Comparison of ENCODE assay signal across 8 mouse cellular contexts in genomic region chr2:156420694-156421380, GRCm38 (mm10). TPM values are rescaled to one million over a fixed set of nuclear protein-coding genes. Genes with fewer than 3 reads are reported as not detected.
DNase-seq lines count a peak whose midpoint lies in the region; ATAC-seq and TF ChIP-seq lines count a peak whose summit lies in the region.

Epb41l1 (plus strand) TSS chr2:156420909.

- DNase-seq in layer of hippocampus, adult 2 months (ENCODE audit: low spot score in 2 of 2) = peak in 1 of 2 experiments; percentile 32
- no peak for DNase-seq in layer of hippocampus, adult 9-10 months (ENCODE audit: low spot score)
- peak; percentile 56 to 59 for DNase-seq in cerebellum, postnatal 14 days
- DNase-seq in gastrocnemius, postnatal 4 days (ENCODE audit: low spot score in 2 of 2) = peak; percentile 35 to 52
- peak; percentile 83 for DNase-seq in midbrain, embryonic 14.5 days

- no peak for TF ChIP-seq CTCF in layer of hippocampus, adult 2 months (conservative IDR thresholded peaks at IDR 0.05)
- TF ChIP-seq CTCF in intestine, postnatal 0 days (IDR thresholded peaks at IDR 0.05; ENCODE audit: low read depth) = no peak
- TF ChIP-seq CTCF in testis, adult 2 months (IDR thresholded peaks at IDR 0.05; ENCODE audit: control insufficient read depth, insufficient read depth, insufficient replicate concordance, low read depth, low read length) = no peak

- WGBS in intestine, postnatal 0 days = 1% methylated on average over 64 of the region's 76 CpGs
- under 1% methylated on average over 73 of the region's 76 CpGs for WGBS in limb, embryonic 15.5 days
- under 1% methylated on average over 76 of the region's 76 CpGs for WGBS in midbrain, embryonic 14.5 days

- 0 out of 2 replicates have a peak, but pooled peaks cover 10% of the 10 kb centered on the region for H3K4me1 ChIP-seq in intestine, postnatal 0 days (replicated peaks; ENCODE audit: control insufficient read depth, insufficient read depth, low read length)
- H3K4me1 ChIP-seq in limb, embryonic 15.5 days = peaks cover 22% of the 10 kb centered on the region
- H3K4me1 ChIP-seq in midbrain, embryonic 14.5 days (ENCODE audit: control insufficient read depth, insufficient read depth, low read length) = peaks cover 22% of the 10 kb centered on the region
- H3K4me1 ChIP-seq in testis, adult 2 months (ENCODE audit: control insufficient read depth, insufficient read depth, low read length) = peaks cover 6% of the 10 kb centered on the region; the same call in 1 of the 2 replicates

- H3K36me3 ChIP-seq in intestine, postnatal 0 days (ENCODE audit: control insufficient read depth, insufficient read depth) = no peaks in the 10 kb centered on the region
- H3K36me3 ChIP-seq in limb, embryonic 15.5 days = no peaks in the 10 kb centered on the region
- no peaks in the 10 kb centered on the region for H3K36me3 ChIP-seq in midbrain, embryonic 14.5 days (ENCODE audit: control insufficient read depth, insufficient read depth, low read length)
- H3K36me3 ChIP-seq in testis, adult 2 months (ENCODE audit: control insufficient read depth, insufficient read depth, low read length) = no peaks in the 10 kb centered on the region

- no peak for TF ChIP-seq POLR2A in testis, adult 2 months (IDR thresholded peaks at IDR 0.05; ENCODE audit: control insufficient read depth, low read depth, low read length)

- H3K27me3 ChIP-seq in intestine, postnatal 0 days (replicated peaks; ENCODE audit: control insufficient read depth, insufficient read depth, low read length) = peaks cover 12% of the 10 kb centered on the region; the same call in 1 of the 2 replicates
- H3K27me3 ChIP-seq in limb, embryonic 15.5 days = peaks cover 48% of the 10 kb centered on the region
- no peaks in the 10 kb centered on the region for H3K27me3 ChIP-seq in midbrain, embryonic 14.5 days (ENCODE audit: control insufficient read depth, insufficient read depth, low read length)
- H3K27me3 ChIP-seq in testis, adult 2 months (ENCODE audit: control insufficient read depth, insufficient read depth, low read length) = no peaks in the 10 kb centered on the region

- H3K9ac ChIP-seq in intestine, postnatal 0 days (ENCODE audit: low read depth, low read length) = peak within 1 kb of the TSS; percentile 50
- H3K9ac ChIP-seq in limb, embryonic 15.5 days = peak within 1 kb of the TSS; percentile 48
- H3K9ac ChIP-seq in midbrain, embryonic 14.5 days (replicated peaks; ENCODE audit: low read length) = peak within 1 kb of the TSS; percentile 92

- peak within 1 kb of the TSS; percentile 96 for H3K4me2 ChIP-seq in intestine, postnatal 0 days (replicated peaks; ENCODE audit: low read depth)
- peak within 1 kb of the TSS; percentile 94 for H3K4me2 ChIP-seq in limb, embryonic 15.5 days
- peak within 1 kb of the TSS; percentile 79 for H3K4me2 ChIP-seq in midbrain, embryonic 14.5 days (ENCODE audit: low read length)

- H3K9me3 ChIP-seq in intestine, postnatal 0 days (ENCODE audit: control insufficient read depth) = no peaks in the 10 kb centered on the region
- H3K9me3 ChIP-seq in limb, embryonic 15.5 days = no peaks in the 10 kb centered on the region
- no peaks in the 10 kb centered on the region for H3K9me3 ChIP-seq in midbrain, embryonic 14.5 days (ENCODE audit: control insufficient read depth, low read length)

- H3K4me3 ChIP-seq in layer of hippocampus, adult 2 months = peak within 1 kb of the TSS; percentile 66
- peak within 1 kb of the TSS; percentile 53 for H3K4me3 ChIP-seq in intestine, postnatal 0 days (ENCODE audit: low read depth, low read length)
- H3K4me3 ChIP-seq in limb, embryonic 15.5 days = peak within 1 kb of the TSS; percentile 62
- peak within 1 kb of the TSS; percentile 76 for H3K4me3 ChIP-seq in midbrain, embryonic 14.5 days (replicated peaks; ENCODE audit: low read depth, low read length)
- peak within 1 kb of the TSS; percentile 79 for H3K4me3 ChIP-seq in testis, adult 2 months (ENCODE audit: control insufficient read depth, low read depth, low read length)

- ATAC-seq in intestine, postnatal 0 days = peak; percentile 56
- peak; percentile 71 for ATAC-seq in limb, embryonic 15.5 days (ENCODE audit: insufficient number of reproducible peaks, low FRiP score, low TSS enrichment, low read depth)
- ATAC-seq in midbrain, embryonic 14.5 days (ENCODE audit: low FRiP score, low TSS enrichment) = peak; percentile 78

- H3K27ac ChIP-seq in layer of hippocampus, adult 2 months = peak within 1 kb of the TSS; percentile 91
- H3K27ac ChIP-seq in intestine, postnatal 0 days (ENCODE audit: low read depth, low read length) = no peak within 1 kb of the TSS
- peak within 1 kb of the TSS; percentile 40; the same call in 1 of the 2 replicates for H3K27ac ChIP-seq in limb, embryonic 15.5 days
- H3K27ac ChIP-seq in midbrain, embryonic 14.5 days (replicated peaks; ENCODE audit: low read depth, low read length) = peak within 1 kb of the TSS; percentile 94
- no peak within 1 kb of the TSS for H3K27ac ChIP-seq in testis, adult 2 months (ENCODE audit: control insufficient read depth, insufficient read depth, low read depth, low read length)

RNA-seq across cellular contexts. Expression of gene Epb41l1, which starts in this region (rescaled TPM):
- 100 to 1,000 TPM; 340 to 347 TPM for total RNA-seq in layer of hippocampus, adult 2 months (2021)
- 10 to 100 TPM; 27.9 to 30.1 TPM for total RNA-seq in gastrocnemius, postnatal 4 days (2021)
- polyA plus RNA-seq in intestine, postnatal 0 days (2015; fragmentation: Nextera tagmentation; extraction: Ambion mirVana) = 0.63 and 0.68 TPM in 2 replicates
- 2.6 and 3.1 TPM in 2 replicates for polyA plus RNA-seq in limb, embryonic 15.5 days (2015; fragmentation: Nextera tagmentation; extraction: Ambion mirVana)
- polyA plus RNA-seq in midbrain, embryonic 14.5 days (2014; fragmentation: Nextera tagmentation; extraction: Ambion mirVana) = 20.9 and 26.1 TPM in 2 replicates
- polyA plus RNA-seq in testis, adult 2 months (2012; rRNA removed) = 4.0 and 6.1 TPM in 2 replicates

Comparison
In these comparisons a context has a peak if more than half of its experiments do, and no peak if none do; other contexts are left out.
1. RNA of gene Epb41l1 (total RNA-seq): 340 to 347 TPM in layer of hippocampus, adult 2 months; 27.9 to 30.1 TPM in gastrocnemius, postnatal 4 days; every median in the first group is over 10 times any median in the second.
2. Peak in ATAC-seq, H3K4me3 ChIP-seq, H3K9ac ChIP-seq and H3K4me2 ChIP-seq in intestine, postnatal 0 days; RNA of the gene not detected or under 1 TPM.
3. H3K27ac ChIP-seq: peak in layer of hippocampus, adult 2 months (single experiment), limb, embryonic 15.5 days (single experiment) and midbrain, embryonic 14.5 days (single experiment); none in intestine, postnatal 0 days (single experiment) and testis, adult 2 months (single experiment).
4. Peak in every context shown above with its lines, with median percentiles within 50 percentile points of each other: H3K4me3 ChIP-seq, ATAC-seq, H3K4me2 ChIP-seq and H3K9ac ChIP-seq.